In the genomic region with DNA sequence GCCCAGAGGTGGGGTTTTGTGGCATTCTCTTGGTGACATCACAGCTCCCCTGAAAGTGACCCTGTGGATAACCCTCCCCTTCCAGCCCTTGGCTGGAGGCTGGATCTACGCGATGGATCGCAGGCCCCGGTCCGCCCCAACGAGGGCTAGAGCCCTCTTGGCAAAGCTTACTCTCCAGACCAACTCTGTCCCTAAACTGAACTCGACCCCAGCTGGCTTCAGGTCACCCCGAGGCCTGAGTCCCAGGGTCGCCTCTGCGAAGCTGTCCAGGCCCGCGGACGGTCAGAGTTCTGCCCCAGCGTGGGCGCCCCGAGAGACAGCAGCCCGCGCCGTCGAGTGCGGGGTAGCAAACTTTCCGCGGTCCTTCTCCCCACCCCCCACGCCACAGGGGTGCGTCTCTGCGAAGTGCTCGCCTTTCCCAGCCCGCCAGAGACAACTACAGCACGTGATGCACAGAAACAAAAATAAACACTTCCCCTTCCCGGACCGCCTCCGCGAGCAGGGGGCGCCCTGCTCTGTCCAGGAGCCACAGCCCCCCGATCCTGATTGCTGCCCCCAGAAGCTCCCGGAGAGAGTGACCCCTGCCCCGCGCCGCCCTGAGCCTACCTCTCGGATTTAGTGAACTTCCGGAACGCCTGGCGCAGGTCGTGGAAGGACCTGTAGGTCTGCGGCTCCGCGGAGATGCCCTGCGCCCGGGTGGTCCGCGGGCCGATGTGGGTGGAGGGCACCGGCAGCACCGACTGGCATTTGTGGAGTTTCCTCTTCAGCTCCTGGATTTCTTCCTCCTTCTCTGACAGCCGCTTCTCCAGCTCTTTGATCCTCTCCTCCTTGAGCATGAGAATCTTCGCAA, we compare ENCODE assay signal across 8 mouse cellular contexts. TPM values are rescaled to one million over a fixed set of nuclear protein-coding genes. Genes with fewer than 3 reads are reported as not detected.
DNase-seq lines count a peak whose midpoint lies in the region; ATAC-seq and TF ChIP-seq lines count a peak whose summit lies in the region.

No protein-coding gene starts in this region.

- DNase-seq in ovary, postnatal 14 days (ENCODE audit: low spot score) = peak; percentile 18
- no peak for DNase-seq in ovary, postnatal 10 days (ENCODE audit: low spot score)
- peak; percentile 29 to 43 for DNase-seq in gastrocnemius, postnatal 4 days (ENCODE audit: low spot score in 2 of 2)
- peak; percentile 6 for DNase-seq in induced T-regulatory cell, adult 2 months (ENCODE audit: low read depth)
- DNase-seq in liver, embryonic 14.5 days (ENCODE audit: low read depth in 3 of 3, low spot score in 3 of 3) = no peak
- no peak for DNase-seq in frontal cortex, postnatal 36 days (ENCODE audit: low spot score in 2 of 2)

- TF ChIP-seq EP300 in liver, embryonic 14.5 days (IDR thresholded peaks at IDR 0.05; ENCODE audit: low read depth) = no peak

- peak overlapping the region; percentile 83 for H3K4me2 ChIP-seq in liver, embryonic 14.5 days (ENCODE audit: low read depth)

- peaks cover 34% of the 10 kb centered on the region for H3K27me3 ChIP-seq in liver, embryonic 14.5 days (ENCODE audit: control insufficient read depth, insufficient read depth, low read length)

- H3K9me3 ChIP-seq in liver, embryonic 14.5 days (ENCODE audit: control insufficient read depth, low read length) = no peaks in the 10 kb centered on the region

- peak; percentile 36; the same call in 1 of the 2 replicates for ATAC-seq in liver, embryonic 14.5 days (ENCODE audit: insufficient read depth)
- ATAC-seq in monocyte, adult 5-6 weeks (replicated peaks; ENCODE audit: insufficient number of reproducible peaks, low FRiP score, low TSS enrichment, poor library complexity, severe bottlenecking) = peak; percentile 50; the same call in 1 of the 2 replicates

- TF ChIP-seq CTCF in liver, embryonic 14.5 days (IDR thresholded peaks at IDR 0.05; ENCODE audit: low read depth) = peak; percentile 19; the same call in 1 of the 2 replicates

- H3K27ac ChIP-seq in brown adipose tissue, adult 24 weeks (replicated peaks; ENCODE audit: low read depth, low read length) = no peak overlapping the region; the same call in 1 of the 2 replicates
- no peak overlapping the region for H3K27ac ChIP-seq in liver, embryonic 14.5 days

- no peaks in the 10 kb centered on the region for H3K4me1 ChIP-seq in brown adipose tissue, adult 24 weeks (ENCODE audit: control insufficient read depth, insufficient read depth, insufficient read length, low read length)
- peaks cover 0 to 8% of the 10 kb centered on the region in 2 experiments; a peak in 3 of 4 replicates for H3K4me1 ChIP-seq in liver, embryonic 14.5 days (replicated peaks; ENCODE audit: control insufficient read depth in 2 of 2, insufficient read depth in 2 of 2, low read length in 1 of 2)

- WGBS in liver, embryonic 14.5 days (ENCODE audit: insufficient replicate concordance) = under 1% methylated on average over 56 of the region's 56 CpGs

- H3K4me3 ChIP-seq in brown adipose tissue, adult 24 weeks (ENCODE audit: insufficient read depth, low read depth, low read length) = peak overlapping the region; percentile 54
- H3K4me3 ChIP-seq in liver, embryonic 14.5 days (ENCODE audit: insufficient read depth in 1 of 2, low read depth in 2 of 2, low read length in 2 of 2) = peak overlapping the region; percentile 26 to 59

- no peaks in the 10 kb centered on the region for H3K36me3 ChIP-seq in liver, embryonic 14.5 days (replicated peaks; ENCODE audit: control insufficient read depth, insufficient read depth, low read depth)

- peak overlapping the region; percentile 9 for H3K9ac ChIP-seq in liver, embryonic 14.5 days (replicated peaks)

RNA-seq across cellular contexts. Expression of a gene that starts 0.7 kb away (rescaled TPM):
- 1.3 and 2.1 TPM in 2 replicates for polyA plus RNA-seq in brown adipose tissue, adult 24 weeks (2012; ENCODE audit: insufficient read depth, insufficient read length, missing spikeins)
- 10 to 100 TPM; 42.3 to 50.1 TPM for total RNA-seq in gastrocnemius, postnatal 4 days (2021)
- 0.40 and 0.50 TPM in 2 replicates for polyA plus RNA-seq in liver, embryonic 14.5 days (2012; rRNA removed)
- 0.47 and 0.92 TPM in 2 replicates for polyA plus RNA-seq in liver, embryonic 14.5 days (2014; fragmentation: Nextera tagmentation; extraction: Ambion mirVana)
- 0.49 to 0.64 TPM (median 0.57 TPM) in 3 replicates for total RNA-seq in monocyte, adult 5-6 weeks (2017)

Comparison
In these comparisons a context has a peak if more than half of its experiments do, and no peak if none do; other contexts are left out.
1. DNase-seq: peak in ovary, postnatal 14 days (single experiment), gastrocnemius, postnatal 4 days (2 of 2) and induced T-regulatory cell, adult 2 months (single experiment); none in ovary, postnatal 10 days (single experiment), liver, embryonic 14.5 days (0 of 3) and frontal cortex, postnatal 36 days (0 of 2).
2. RNA of a gene that starts 0.7 kb away (total RNA-seq): 42.3 to 50.1 TPM in gastrocnemius, postnatal 4 days; 0.49 to 0.64 TPM in monocyte, adult 5-6 weeks; every median in the first group is over 10 times any median in the second.